Mouse (Mus musculus): ENCODE results near the gene Olfr453.

Olfr453 gene

DNA sequence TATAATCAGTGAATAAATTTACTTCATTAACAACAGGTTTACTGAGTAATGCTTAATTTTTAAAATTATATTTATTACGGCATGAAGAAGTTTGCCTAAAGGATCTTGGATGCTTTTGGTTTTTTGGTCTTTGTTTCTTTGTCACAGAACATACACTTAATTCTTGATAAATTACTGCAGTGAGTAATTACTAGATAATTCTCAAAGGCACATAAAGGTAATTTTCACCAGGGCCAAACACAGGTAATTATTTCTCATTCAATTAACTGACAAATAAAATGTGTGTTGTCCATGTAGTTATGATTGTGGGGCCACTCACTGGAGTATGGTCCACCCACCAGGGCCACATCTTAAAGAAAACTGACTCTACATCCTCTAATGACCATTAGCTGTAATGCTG, at the start of gene Olfr453:
TSS of gene Olfr453 (plus strand) at position 301 of the 400 bp plus-strand sequence.
- DNase-seq (ENCODE audit: low read depth): no peak

DNA sequence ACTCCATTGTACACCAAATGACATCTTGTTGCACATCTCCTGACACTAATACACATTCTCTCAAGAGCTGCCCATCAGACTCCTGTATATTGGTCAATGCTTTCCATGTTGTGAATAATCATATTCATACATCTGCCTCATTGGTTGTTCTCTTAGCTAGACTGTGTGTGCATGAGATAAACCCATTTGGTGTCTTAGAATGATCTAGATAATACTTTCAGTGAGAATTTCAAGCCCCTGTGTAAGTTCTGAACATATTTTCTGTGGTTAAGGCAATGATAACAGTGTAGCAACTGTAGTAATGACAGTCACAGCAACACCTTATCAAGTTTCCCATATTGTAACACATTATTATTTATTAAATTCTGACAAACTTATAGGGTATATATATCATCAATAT, 49.4 kb upstream of the Olfr453 start:
- no peak for DNase-seq (ENCODE audit: low read depth)

DNA sequence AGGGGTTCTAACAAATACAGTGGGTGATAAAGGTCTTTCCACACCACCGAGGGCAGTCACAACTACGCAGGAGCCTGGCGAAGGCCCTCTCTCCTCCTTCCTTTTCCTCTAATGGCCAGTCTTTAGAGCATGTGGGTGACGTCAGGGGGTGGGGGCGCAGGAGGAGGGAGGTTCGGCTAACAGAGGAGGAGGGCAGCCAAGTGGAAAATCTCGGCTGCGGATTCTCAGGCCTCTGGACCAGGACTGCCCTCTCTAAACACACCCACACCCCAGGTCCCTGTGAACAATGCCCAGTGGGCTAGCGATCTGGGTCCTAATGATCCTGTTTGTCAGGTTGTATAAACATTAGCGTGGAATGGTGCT, 47.0 kb upstream of the Olfr453 start:
- DNase-seq (ENCODE audit: low read depth): peak; percentile 94

DNA sequence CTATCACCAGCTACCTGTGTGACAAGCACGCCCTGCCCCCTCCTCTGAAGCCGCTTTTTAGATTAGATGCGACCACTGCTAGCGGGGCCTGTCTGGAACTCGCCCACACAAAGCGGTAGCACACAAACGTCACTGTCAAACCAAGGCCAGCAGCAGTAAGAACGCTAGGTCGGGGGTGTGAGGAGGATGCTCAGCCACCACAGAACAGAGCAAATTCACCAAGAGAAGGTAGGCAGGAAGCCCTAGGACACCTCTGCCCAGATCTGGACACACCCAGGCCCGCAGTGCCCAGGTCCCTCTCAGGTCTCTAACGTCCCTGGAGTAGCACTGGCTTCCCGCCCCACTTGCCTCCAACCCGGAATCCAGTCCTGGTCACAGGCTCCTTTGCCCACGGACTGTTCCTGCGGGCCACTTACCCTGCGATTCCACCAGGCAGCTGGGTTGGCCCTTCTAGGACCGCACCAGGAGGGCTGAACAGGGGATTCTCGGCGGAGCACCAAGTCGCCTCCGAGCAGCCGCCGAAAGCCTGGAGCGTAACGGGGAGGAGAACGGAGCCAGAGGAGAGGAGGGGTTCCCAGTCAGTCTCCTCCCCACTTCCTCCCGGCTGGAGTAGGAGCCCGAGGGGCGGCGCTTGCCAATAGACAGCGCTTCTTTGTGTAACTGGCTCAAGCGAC, 46.5 kb upstream of the Olfr453 start:
- DNase-seq (ENCODE audit: low read depth): peak; percentile 93

DNA sequence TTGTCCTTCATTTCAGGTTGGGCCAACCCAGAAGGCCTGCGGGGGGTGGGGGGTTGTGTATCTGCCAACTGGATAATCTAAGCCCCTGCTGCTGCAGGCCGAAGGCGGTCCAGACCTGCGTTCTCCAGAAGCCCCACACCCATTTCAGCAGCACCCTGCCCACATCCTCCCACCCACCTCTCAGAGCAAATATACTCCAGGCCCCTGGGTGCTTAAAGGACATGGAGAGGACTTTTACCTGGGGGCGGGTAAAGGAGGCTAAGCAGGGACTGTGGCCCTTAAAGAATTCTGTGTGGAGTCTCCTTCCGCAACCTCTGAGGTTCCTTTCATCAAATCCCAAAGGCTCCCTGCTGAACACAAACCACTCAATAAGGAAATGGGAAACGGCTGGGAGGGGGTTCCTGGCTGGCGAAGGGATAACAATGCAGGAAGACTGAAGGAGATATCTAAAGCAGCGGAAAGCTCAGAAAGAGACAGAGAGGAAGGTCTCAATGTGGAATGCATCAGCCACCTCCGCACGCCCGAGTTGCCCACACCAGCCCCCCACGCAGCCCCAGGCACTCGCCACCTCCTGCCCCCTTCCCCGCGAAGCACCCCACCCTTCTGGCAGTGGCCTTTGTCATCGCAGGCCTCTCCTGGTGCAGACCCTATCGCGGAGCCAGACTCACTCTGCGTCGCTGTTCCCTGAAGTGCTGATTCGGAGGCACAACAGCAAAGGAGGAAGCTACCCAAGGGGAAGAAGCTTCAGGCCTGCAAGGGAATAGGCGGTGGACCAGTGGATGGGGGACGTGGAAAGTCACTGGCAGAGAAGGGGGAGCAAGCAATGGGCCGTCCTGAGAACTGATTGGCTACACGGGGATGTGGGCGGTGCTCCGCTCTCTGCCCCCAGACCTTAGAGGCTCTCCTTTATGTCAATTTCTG, 29.6 kb upstream of the Olfr453 start, which contains the start of gene Tcaf1:
TSS of gene Tcaf1 (minus strand) at position 798 of the 921 bp plus-strand sequence.
- peak; percentile 95 for DNase-seq (ENCODE audit: low read depth)

DNA sequence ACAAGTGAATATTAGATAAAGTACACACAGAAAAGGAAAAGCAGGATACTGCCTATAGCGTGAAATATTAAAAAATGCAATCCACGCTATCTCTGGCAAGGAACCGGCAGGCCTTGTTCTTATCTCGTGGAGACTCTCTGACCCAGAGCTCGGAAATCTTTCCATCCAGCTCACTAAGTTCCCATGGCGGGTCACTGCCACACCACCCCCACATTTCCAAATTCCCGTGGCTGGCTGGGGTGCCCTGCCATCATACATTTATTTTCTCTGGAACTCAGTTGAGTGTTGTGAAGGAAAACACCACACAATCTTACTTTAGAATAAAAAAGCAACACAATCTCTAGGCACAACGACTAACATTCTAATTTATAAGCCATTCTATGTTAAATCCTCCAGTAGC, 24.5 kb upstream of the Olfr453 start:
- DNase-seq (ENCODE audit: low read depth): no peak

DNA sequence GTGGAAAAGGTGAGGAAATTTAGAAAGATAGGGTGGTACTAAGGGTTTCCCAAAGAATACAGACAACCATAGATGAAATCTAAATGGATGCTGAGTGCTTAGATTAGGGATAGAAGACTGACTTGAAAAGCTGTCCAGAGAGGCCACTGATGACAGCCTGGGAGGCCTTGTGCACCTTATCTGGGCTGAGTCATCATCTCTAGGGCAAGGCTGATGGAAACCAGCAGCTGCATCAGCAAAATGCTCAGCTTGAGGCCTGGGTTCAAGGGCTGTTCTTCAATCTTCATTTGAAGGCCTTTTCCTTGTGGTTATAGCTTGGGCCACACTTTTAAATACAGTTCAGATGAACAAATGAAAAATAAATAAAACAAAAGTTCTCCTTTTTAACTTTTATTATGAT, 21.2 kb upstream of the Olfr453 start:
- no peak for DNase-seq (ENCODE audit: low read depth)

DNA sequence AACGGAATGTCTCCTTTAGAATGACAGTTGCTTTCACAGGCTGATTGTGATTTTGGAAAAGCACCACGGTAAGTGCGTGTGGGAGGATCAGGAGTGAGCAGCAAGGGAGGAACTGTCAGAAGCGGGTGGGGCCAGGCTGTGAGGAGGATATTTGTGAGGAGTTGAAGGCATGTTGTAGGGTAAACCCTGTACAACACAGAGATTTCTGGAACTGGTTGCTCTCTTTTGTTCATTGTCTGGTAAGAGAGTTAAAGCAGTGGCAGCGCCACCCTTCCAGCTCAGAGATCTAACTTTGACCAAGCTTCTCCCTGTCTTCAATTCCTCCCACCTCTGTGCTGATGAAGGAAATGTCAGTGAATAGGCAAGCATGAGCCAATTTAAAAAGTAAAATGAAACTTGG, 3.1 kb downstream of the Olfr453 start:
- no peak for DNase-seq (ENCODE audit: low read depth)

DNA sequence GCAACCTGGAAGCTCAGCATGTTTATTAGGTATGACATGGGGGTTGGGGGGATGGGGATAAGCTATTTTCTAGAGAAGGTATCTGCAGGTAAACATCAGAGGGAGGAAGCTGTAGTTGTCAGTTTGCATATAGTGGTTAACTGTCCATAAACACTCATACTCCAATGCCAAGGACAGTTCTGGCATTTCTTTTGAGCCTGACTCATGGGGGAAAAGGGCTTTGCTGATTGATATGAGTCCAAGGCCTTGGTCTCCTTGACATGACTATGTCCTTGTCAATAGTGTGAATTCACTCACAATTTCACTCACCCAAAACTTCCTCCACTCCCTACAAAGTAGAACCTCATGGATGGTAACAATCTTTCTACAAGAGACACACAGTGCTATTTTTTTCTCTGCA, 8.7 kb downstream of the Olfr453 start:
- no peak for DNase-seq (ENCODE audit: low read depth)

DNA sequence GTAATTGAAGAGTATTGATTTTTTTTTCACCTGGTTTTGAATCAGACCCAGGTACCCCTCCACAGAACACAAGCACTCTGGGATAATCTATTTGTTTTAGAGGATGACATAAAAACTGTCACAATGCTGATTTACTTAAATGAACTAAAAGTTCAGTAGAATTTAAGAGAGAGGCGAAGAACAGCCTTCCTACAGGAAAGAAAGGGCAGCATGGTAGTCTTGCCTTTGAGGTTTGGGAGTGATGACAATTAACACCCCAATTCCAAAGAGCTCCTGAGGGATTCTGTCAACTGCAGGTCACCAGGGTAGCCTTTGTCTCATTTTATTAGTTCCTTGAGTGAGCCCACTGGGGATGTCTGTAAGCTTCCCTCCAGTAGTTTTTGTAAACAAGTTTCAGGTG, 16.9 kb downstream of the Olfr453 start, which contains the start of gene Olfr38:
TSS of gene Olfr38 (plus strand) at position 301 of the 400 bp plus-strand sequence.
- DNase-seq (ENCODE audit: low read depth): no peak

DNA sequence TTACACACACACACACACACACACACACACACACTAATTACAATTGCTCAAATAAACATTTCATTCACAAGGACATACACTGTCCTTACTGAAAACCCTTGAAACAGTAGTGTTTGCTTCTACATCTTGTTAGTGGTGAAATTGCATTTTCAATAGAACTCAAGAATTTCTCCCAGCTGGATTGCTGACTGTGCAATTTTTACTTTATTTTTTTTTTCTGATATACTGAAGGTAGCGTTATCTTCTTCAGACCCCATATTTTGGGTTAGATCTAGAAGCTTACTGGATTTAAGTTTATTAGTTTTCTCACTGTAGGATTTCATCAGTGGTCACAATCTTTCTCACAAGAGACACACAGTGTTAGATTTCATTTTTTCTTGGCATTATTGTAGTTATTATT, 37.9 kb downstream of the Olfr453 start:
- no peak for DNase-seq (ENCODE audit: low read depth)

DNA sequence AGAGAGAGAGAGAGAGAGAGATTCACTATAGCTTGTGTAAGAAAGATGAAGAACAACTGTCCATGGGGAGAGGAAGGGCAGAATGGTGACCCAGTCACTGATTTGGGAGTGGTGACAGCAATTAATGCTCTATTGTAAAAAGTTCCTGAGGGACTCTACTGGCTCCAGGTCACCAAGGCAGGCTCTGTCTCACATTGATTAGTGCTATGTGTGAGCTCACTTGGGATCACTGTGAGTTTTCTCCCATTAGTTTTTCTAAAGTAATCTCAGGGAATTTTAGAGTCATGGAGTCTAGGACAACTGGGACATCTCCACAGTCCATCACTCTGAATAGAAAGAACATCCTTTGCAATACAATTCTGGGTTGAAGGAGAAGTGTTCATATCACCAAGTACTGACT, 45.6 kb downstream of the Olfr453 start, which contains the start of gene Olfr452:
TSS of gene Olfr452 (plus strand) at position 301 of the 400 bp plus-strand sequence.
- DNase-seq (ENCODE audit: low read depth): no peak

DNA sequence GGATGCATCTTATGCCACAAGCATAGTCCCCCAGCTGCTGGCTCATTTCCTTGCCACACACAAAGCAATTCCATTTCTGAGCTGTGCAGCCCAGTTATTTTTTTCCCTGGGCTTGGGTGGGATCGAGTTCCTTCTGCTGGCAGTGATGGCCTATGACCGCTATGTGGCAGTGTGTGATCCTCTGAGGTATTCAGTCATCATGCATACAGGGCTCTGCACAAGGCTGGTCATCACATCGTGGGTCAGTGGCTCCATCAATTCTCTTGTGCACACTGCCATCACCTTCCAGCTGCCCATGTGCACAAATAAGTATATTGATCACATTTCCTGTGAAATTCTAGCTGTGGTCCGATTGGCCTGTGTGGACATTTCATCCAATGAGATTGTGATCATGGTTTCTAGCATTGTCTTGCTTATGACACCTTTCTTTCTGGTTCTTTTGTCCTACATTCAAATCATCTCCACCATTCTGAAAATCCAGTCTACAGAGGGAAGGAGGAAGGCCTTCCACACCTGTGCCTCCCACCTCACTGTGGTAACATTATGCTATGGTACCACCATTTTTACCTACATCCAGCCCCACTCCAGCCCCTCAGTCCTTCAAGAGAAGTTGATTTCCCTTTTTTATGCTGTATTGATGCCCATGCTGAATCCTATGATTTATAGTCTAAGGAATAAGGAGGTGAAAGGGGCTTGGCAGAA, 51.2 kb downstream of the Olfr453 start:
- DNase-seq (ENCODE audit: low read depth): no peak

DNA sequence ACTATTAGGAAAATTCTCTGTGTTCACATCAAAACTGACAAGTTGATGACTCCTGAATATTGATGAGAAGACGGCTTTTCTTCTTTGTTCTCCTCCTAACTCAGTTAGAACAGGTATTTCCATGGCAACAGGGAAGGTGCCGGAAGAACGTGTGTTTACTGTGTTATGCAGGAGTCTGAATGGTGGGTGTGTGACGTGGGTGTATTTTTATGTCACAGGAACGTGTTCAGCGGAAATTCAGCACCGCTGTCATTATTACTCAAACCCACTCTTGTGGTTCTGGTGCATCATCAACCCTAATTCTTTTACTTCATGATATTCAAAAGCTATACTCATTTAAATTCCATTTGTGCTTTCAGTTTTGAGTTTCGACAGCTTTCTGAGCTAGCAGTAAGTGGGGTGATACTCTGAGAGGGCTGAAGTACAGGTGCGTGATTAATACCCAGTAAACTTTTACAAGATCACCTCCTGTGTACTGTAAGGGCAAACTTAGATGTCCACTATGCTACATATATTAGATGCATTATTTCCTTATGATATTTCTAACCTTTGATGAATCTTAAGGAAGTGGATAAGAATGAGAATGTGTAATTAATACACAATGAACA, 51.9 kb downstream of the Olfr453 start:
- DNase-seq (ENCODE audit: low read depth): no peak

DNA sequence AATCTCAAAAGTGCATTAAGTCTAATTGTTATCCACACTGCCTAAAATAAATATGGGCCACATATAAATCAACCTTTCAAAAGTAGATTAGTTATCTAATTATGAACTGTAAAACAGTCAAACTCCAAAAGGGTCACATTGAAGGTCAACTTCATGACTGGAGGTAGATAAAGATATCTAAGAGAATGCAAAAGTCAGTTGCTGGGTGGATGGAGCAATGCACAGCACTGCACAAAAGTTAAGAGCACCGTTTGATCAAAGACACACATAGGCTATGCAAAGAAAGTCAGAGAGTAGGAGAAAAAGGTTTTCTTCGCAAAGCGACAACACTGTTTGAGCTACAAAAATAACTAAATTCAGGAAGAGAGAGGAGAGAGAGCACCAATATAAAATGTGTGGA, 55.8 kb downstream of the Olfr453 start:
- no peak for DNase-seq (ENCODE audit: low read depth)

All from NIH3T3 (cell line).